Mouse (Mus musculus) G1E (cell line): ENCODE results near the gene Npy2r.

Source experiments
- CTCF ChIP-seq: IDR thresholded peaks from 2 replicates; pipeline ENCODE4 v1.5.1; 2012; ENCODE audit warnings: low read depth, low read length, inconsistent platforms, mixed read lengths
- GATA1 ChIP-seq: IDR thresholded peaks from 2 replicates; pipeline ENCODE4 v1.6.1; 2012; ENCODE audit warnings: borderline replicate concordance, low read length, inconsistent platforms, mixed read lengths
- GATA2 ChIP-seq: IDR thresholded peaks from 2 replicates; pipeline ENCODE4 v1.6.1; 2012; ENCODE audit warnings: low read depth, low read length, inconsistent platforms, borderline replicate concordance
- TAL1 ChIP-seq: conservative IDR thresholded peaks from 2 replicates; pipeline ENCODE4 v1.6.1; 2012; ENCODE audit warnings: low read depth, low read length, inconsistent platforms, mixed read lengths

GRCm38 (mm10) chr3:82547908-82548721 lies at the start of gene Npy2r:
- TF ChIP-seq TAL1: no peak
- no peak for TF ChIP-seq GATA1
- TF ChIP-seq CTCF: no peak
- TF ChIP-seq GATA2: no peak
